Mouse (Mus musculus) thymus, adult 2 months (tissue): Measurements from ENCODE around the gene Lurap1. TPM values are rescaled to one million over a fixed set of nuclear protein-coding genes. Genes with fewer than 3 reads are reported as not detected.
A peak's percentile ranks its signal among the peaks of the same experiment; 100 is the strongest.

Experiments
- DNase-seq: peaks from one replicate; pipeline ENCODE4 v3.0.0; 2021
- H3K27ac ChIP-seq: fragments of 200-500 bp; 2 replicates; pipeline ENCODE4 v1.5.1; 2012; ENCODE audit warnings: low read length, control low read depth; ENCODE audit not compliant: control insufficient read depth, insufficient read depth
- H3K27me3 ChIP-seq: fragments of 200-500 bp; 2 replicates; pipeline ENCODE4 v1.6.1; 2012; ENCODE audit warnings: mild to moderate bottlenecking, low read length, moderate library complexity, mixed read lengths; ENCODE audit not compliant: control insufficient read depth, insufficient read depth
- H3K36me3 ChIP-seq: fragments of 200-500 bp; 2 replicates; pipeline ENCODE4 v1.6.1; 2012; ENCODE audit warnings: mild to moderate bottlenecking, low read length, moderate library complexity; ENCODE audit not compliant: control insufficient read depth, insufficient read depth
- H3K4me1 ChIP-seq: fragments of 200-500 bp; replicated peaks from 2 replicates; pipeline ENCODE4 v1.6.1; 2012; ENCODE audit warnings: low read length; ENCODE audit not compliant: control insufficient read depth, insufficient read depth
- H3K4me3 ChIP-seq: fragments of 200-500 bp; 2 replicates; pipeline ENCODE4 v1.5.1; 2012; ENCODE audit warnings: mild to moderate bottlenecking, low read length, control low read depth, moderate library complexity; ENCODE audit not compliant: control insufficient read depth, insufficient read depth
- CTCF ChIP-seq: fragments of 200-500 bp; IDR thresholded peaks from 2 replicates; pipeline ENCODE4 v1.5.1; 2012; ENCODE audit warnings: mild to moderate bottlenecking, control low read depth, low read length, moderate library complexity, borderline replicate concordance; ENCODE audit not compliant: control insufficient read depth, poor library complexity, insufficient read depth; ENCODE audit errors: extremely low read depth
- POLR2A ChIP-seq: fragments of 200-500 bp; IDR thresholded peaks from 2 replicates; pipeline ENCODE4 v1.6.1; 2012; ENCODE audit warnings: mild to moderate bottlenecking, low read length, control low read depth, moderate library complexity; ENCODE audit not compliant: control insufficient read depth, poor library complexity, insufficient read depth; ENCODE audit errors: extremely low read depth
- WGBS: fragments of 180-500 bp; shearing (Covaris S2); methylation state at CpG from one replicate; pipeline ENCODE4 v1.1.7; 2018; 5-methylcytosine and 5-hydroxymethylcytosine counted together
- polyA plus RNA-seq: library from polyadenylated mRNA; depleted of rRNA; stranded (reverse); fragments of >200 nt; gene quantifications from 2 replicates; pipeline ENCODE4 v1.2.3, GENCODE M21; 2012; rRNA removed

The Lurap1 gene
- 0.88 and 1.1 TPM in 2 replicates for polyA plus RNA-seq

DNA sequence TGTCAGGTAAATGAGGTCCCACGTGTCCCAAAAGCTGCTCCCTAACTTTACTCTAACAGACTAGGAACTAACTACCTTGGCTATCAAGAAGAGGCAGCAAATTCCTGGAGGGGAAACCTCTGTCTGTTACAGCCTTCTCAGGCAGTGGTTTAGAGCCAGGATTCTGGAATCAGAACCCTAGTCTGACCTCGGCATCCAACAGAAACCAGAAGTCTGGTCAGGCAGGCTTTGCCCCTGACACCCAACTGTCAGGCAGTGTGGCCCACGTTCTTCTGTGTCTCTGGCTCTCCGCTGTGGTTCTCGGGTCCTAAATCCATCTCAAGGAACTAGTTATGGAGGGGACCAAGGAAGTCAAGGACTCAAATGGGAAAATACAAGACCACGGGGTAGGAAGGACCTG, at the start of gene Lurap1:
Gene Lurap1 (minus strand): TSS at position 101 of the 400 bp plus-strand sequence.
- 0 out of 2 replicates have a peak, but pooled peaks cover 12% of the 10 kb centered on the region for H3K36me3 ChIP-seq
- DNase-seq, result no peak
- H3K27me3 ChIP-seq, result no peaks in the 10 kb centered on the region
- peaks cover 12% of the 10 kb centered on the region for H3K4me1 ChIP-seq
- no peak for TF ChIP-seq CTCF
- TF ChIP-seq POLR2A, result no peak
- H3K4me3 ChIP-seq, result peak within 1 kb of the TSS; percentile 81
- WGBS, result 80% methylated on average over 6 of the region's 6 CpGs
- no peak within 1 kb of the TSS for H3K27ac ChIP-seq

- no peaks in the 10 kb centered on the region for H3K4me1 ChIP-seq
- peak; percentile 31 for DNase-seq
- H3K4me3 ChIP-seq, result no peak overlapping the region
- H3K27me3 ChIP-seq, result no peaks in the 10 kb centered on the region
- no peaks in the 10 kb centered on the region for H3K36me3 ChIP-seq
- TF ChIP-seq CTCF (no peak), POLR2A (no peak)
- WGBS, result 91% methylated on average over 2 of the region's 2 CpGs
- no peak overlapping the region for H3K27ac ChIP-seq
Observed at GRCm38 (mm10) chr4:116198422-116198821, 47.3 kb upstream of the Lurap1 start.

GRCm38 (mm10) chr4:116193583-116194383, 42.6 kb upstream of the Lurap1 start:
- DNase-seq, result no peak
- Histone ChIP-seq H3K4me3 (no peak overlapping the region), H3K36me3 (no peaks in the 10 kb centered on the region)

DNA sequence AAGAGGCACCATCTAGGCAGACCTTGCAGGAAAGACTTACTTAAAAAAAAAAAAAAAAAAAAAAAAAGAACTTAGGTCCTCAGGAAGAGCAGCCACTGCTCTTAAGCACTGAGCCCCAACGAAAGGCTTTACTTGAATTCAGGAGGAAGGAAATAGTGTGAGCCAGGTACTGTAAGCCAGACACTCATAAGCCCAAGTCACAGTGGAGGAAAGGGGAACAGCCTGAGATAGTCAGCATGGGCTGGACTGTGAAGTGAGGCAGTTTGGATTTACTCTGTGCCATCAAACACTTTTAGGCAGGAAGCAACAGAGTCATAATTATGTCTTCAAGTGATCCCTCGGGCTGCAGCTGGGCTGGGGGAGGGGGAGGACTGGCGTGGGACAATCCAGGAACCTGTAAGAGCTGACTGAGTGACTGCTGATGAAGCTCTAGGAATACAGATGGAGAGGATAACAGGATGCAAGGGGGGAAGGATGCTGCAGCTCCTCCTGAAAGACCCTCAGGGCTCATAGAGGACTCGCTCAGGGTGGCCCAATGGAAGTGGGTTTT, 41.2 kb upstream of the Lurap1 start:
- no peak for DNase-seq
- Histone ChIP-seq H3K4me3 (no peak overlapping the region), H3K36me3 (no peaks in the 10 kb centered on the region), H3K4me1 (no peaks in the 10 kb centered on the region; the same call in 1 of the 2 replicates), H3K27me3 (no peaks in the 10 kb centered on the region), H3K27ac (no peak overlapping the region)
- no peak for TF ChIP-seq CTCF
- TF ChIP-seq POLR2A, result no peak
- WGBS, result 36% methylated on average over 4 of the region's 4 CpGs

More at GRCm38 (mm10) chr4:116193583-116194383, 42.6 kb upstream of the Lurap1 start:
- no peak overlapping the region for H3K27ac ChIP-seq
- WGBS, result 92% methylated on average over 9 of the region's 9 CpGs
- no peaks in the 10 kb centered on the region; the same call in 1 of the 2 replicates for H3K4me1 ChIP-seq
- no peak for TF ChIP-seq POLR2A
- no peak for TF ChIP-seq CTCF
- H3K27me3 ChIP-seq, result no peaks in the 10 kb centered on the region

- no peaks in the 10 kb centered on the region for H3K4me1 ChIP-seq
- H3K27ac ChIP-seq, result no peak overlapping the region
- no peak for TF ChIP-seq CTCF
- no peak for TF ChIP-seq POLR2A
- 68% methylated on average over 4 of the region's 4 CpGs for WGBS
- DNase-seq, result no peak
- H3K4me3 ChIP-seq, result no peak overlapping the region
- H3K36me3 ChIP-seq, result no peaks in the 10 kb centered on the region
- no peaks in the 10 kb centered on the region for H3K27me3 ChIP-seq
Observed at GRCm38 (mm10) chr4:116185083-116185482, 33.9 kb upstream of the Lurap1 start.

GRCm38 (mm10) chr4:116182745-116183144, 31.6 kb upstream of the Lurap1 start:
- Histone ChIP-seq H3K4me1 (no peaks in the 10 kb centered on the region), H3K36me3 (no peaks in the 10 kb centered on the region), H3K27ac (no peak overlapping the region), H3K27me3 (no peaks in the 10 kb centered on the region), H3K4me3 (no peak overlapping the region)
- TF ChIP-seq POLR2A, result no peak
- no peak for DNase-seq
- WGBS, result 79% methylated on average over 12 of the region's 12 CpGs

- DNase-seq, result no peak
- no peak overlapping the region for H3K4me3 ChIP-seq
- TF ChIP-seq CTCF (no peak), POLR2A (no peak)
- H3K4me1 ChIP-seq, result peaks cover 4% of the 10 kb centered on the region
- H3K36me3 ChIP-seq, result no peaks in the 10 kb centered on the region
- WGBS, result 90% methylated on average over 3 of the region's 3 CpGs
- H3K27me3 ChIP-seq, result no peaks in the 10 kb centered on the region
- H3K27ac ChIP-seq, result no peak overlapping the region
Observed at GRCm38 (mm10) chr4:116182079-116182478, 30.9 kb upstream of the Lurap1 start.
